Mouse (Mus musculus): Measurements from ENCODE around the gene Ccl20.

Ccl20 gene

GRCm38 (mm10) chr1:83116447-83117137, at the start of gene Ccl20:
Gene Ccl20 (plus strand): TSS chr1:83116766.
- no peak for DNase-seq (ENCODE audit: low read depth, low spot score)

- no peak for DNase-seq (ENCODE audit: low read depth, low spot score)
These were observed 49.4 kb upstream of the Ccl20 start for GRCm38 (mm10) chr1:83067205-83067604.

GRCm38 (mm10) chr1:83075526-83076189, 40.9 kb upstream of the Ccl20 start:
- no peak for DNase-seq (ENCODE audit: low read depth, low spot score)

- DNase-seq (ENCODE audit: low read depth, low spot score): peak; percentile 62
These were observed 40.2 kb upstream of the Ccl20 start for GRCm38 (mm10) chr1:83076190-83076917.

GRCm38 (mm10) chr1:83077016-83077415, 39.5 kb upstream of the Ccl20 start:
- no peak for DNase-seq (ENCODE audit: low read depth, low spot score)

GRCm38 (mm10) chr1:83084790-83085189, 31.8 kb upstream of the Ccl20 start:
- DNase-seq (ENCODE audit: low read depth, low spot score): no peak

- no peak for DNase-seq (ENCODE audit: low read depth, low spot score)
These were observed 25.3 kb upstream of the Ccl20 start for GRCm38 (mm10) chr1:83091268-83091667.

- DNase-seq (ENCODE audit: low read depth, low spot score): no peak
These were observed 19.6 kb upstream of the Ccl20 start for GRCm38 (mm10) chr1:83096935-83097334.

- DNase-seq (ENCODE audit: low read depth, low spot score): no peak
These were observed 17.4 kb upstream of the Ccl20 start for GRCm38 (mm10) chr1:83099160-83099559.

- no peak for DNase-seq (ENCODE audit: low read depth, low spot score)
These were observed 16.9 kb upstream of the Ccl20 start for GRCm38 (mm10) chr1:83099580-83100137.

GRCm38 (mm10) chr1:83101891-83102290, 14.7 kb upstream of the Ccl20 start:
- DNase-seq (ENCODE audit: low read depth, low spot score): no peak

GRCm38 (mm10) chr1:83105464-83105863, 11.1 kb upstream of the Ccl20 start:
- no peak for DNase-seq (ENCODE audit: low read depth, low spot score)

GRCm38 (mm10) chr1:83107410-83107978, 9.1 kb upstream of the Ccl20 start:
- no peak for DNase-seq (ENCODE audit: low read depth, low spot score)

GRCm38 (mm10) chr1:83110992-83111391, 5.6 kb upstream of the Ccl20 start:
- DNase-seq (ENCODE audit: low read depth, low spot score): no peak

GRCm38 (mm10) chr1:83111726-83112125, 4.8 kb upstream of the Ccl20 start:
- DNase-seq (ENCODE audit: low read depth, low spot score): no peak

- no peak for DNase-seq (ENCODE audit: low read depth, low spot score)
These were observed 651 bp downstream of the Ccl20 start for GRCm38 (mm10) chr1:83117217-83117616.

- no peak for DNase-seq (ENCODE audit: low read depth, low spot score)
These were observed 1.1 kb downstream of the Ccl20 start for GRCm38 (mm10) chr1:83117661-83118060.

GRCm38 (mm10) chr1:83119903-83120302, 3.3 kb downstream of the Ccl20 start:
- no peak for DNase-seq (ENCODE audit: low read depth, low spot score)

- DNase-seq (ENCODE audit: low read depth, low spot score): no peak
These were observed 3.7 kb downstream of the Ccl20 start for GRCm38 (mm10) chr1:83120312-83120711.

GRCm38 (mm10) chr1:83123201-83123600, 6.6 kb downstream of the Ccl20 start:
- no peak for DNase-seq (ENCODE audit: low read depth, low spot score)

GRCm38 (mm10) chr1:83135829-83136228, 19.3 kb downstream of the Ccl20 start:
- DNase-seq (ENCODE audit: low read depth, low spot score): no peak

- DNase-seq (ENCODE audit: low read depth, low spot score): no peak
These were observed 21.3 kb downstream of the Ccl20 start for GRCm38 (mm10) chr1:83137847-83138246.

Measured in A20 (cell line).